Mouse (Mus musculus) CD8-positive naive resting alpha-beta T cell, adult 2 months (primary cell): Measurements from ENCODE around the gene Clic4.

Source experiments
- DNase-seq, 2 experiments: peaks; one replicate each; pipeline ENCODE4 v3.0.0; 2022; ENCODE audit warnings: low read depth in 2 of 2, low spot score in 2 of 2

The Clic4 gene

DNA sequence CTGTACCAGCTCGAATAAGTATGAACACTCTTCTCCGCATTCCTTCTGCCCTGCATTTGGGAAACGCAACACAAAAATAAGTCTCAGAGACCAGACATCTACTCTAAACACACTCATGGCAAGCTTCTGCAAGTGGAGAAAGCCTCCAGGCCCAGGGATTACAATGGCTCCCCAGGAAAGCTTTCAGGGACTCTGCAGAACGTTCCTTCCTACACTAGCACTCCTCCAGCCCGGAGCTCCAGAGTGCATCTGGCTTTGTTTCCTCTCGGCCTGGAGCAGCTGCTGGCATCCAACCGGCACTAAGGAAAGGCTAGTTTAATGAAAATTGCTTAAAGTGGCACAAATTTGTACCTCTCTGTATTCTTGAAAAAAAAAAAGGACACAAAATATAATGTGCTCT lies 14.1 kb downstream of the Clic4 start:
- DNase-seq, result no peak

DNA sequence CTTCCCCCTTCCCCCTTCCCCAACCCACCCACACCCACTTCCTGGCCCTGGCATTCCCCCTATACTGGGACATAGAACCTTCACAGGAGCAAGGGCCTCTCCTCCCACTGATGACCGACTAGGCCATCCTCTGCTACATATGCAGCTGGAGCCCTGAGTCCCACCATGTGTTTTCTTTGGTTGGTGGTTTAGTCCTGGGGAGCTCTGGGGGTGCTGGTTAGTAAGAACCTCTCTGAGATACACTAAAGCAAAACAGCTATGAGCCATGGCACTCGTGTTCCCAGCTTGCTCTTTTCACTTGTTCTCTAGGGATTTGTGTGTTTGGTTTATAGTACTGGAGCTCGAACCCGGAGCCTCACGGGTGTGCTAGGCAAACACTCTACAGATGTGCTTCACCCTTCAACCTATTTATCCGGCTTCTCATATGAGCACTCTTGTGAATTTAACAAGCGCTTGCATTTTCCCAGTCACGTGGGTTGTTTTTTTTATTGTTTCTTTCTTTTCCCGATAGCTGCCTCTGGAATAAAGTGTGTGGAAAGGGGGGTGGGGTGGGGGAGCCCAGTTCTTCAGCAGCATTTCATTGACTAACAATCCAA lies 14.6 kb downstream of the Clic4 start:
- no peak for DNase-seq

DNA sequence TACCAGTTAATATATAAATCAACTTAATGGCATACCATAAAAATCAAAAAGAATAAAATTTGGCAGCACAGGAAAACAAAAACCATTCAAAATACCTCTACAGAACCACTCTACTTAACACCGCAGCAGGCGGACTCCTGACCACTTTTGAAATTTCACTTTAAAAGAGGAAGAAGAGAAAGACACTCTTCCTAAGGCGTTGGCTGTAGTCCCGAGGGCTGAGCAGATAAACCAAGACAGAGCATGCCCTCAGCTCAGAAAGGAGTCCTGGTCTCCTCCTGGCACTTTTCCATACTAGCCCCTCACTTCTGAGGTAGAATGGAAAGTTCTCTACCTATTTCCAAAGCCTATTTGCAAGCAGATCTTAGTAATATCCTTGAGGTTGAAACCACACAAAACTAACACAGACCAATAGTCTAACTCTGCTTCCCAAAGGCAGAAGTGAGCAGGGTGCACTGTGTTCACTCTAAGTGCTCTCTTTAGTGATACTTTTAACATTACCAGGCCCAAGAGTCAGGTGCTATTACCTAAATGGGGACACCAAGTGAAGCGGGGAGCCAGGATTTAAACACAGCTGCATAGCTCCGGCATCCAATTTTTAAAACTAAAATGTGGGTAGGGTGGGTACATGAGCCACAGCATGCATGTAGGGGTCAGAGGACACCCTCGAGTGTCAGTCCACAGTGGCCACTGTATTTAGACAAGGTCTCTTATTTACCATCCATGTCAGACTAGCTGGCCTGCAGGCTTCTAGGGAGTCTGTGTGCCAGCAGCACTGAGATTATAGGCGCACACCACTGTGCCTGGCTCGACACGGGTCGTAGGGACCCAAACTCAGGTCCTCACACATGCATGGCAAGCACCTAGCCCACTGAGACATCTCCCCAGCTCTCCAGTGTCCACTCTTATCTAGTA lies 15.8 kb downstream of the Clic4 start:
- DNase-seq, result no peak

DNA sequence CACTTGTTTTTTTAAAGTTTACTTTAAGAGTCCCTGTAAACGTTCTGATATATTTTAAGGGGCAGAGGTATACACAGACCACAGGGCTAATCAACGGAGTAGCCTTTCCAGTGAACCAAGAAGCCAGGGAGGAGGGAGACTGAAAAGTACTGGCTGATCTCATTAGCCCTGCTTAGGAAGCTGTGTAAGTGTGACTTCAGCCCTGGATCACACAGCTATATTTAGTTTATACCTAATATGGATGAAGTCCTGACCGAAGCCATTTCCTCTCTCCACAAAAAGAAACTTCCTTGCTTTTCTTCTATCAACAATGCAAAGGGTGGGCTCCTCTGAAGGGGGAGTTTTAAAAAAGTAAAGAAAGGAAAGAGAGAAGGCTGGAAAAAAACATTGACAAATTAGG lies 17.8 kb downstream of the Clic4 start:
- DNase-seq, result no peak

DNA sequence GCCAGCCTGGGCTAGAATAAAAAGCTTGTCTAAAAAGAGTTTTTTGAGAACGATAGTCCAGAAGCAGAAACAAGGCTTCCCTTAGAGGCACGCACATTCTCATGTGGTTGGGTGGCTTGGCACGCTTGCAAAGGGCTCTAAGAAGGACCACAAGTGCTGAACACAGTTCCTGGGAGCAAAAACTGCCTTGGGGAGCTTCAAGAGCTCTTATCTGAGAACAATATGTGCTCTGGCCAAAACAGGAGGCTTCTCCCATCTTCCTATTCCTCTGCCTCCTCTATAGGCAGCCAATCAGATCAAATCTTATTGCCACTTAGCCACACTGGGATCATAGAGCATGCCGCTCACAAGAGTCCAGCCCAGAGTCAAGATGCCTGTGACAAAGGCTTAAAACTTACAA lies 18.3 kb downstream of the Clic4 start:
- DNase-seq, result no peak

DNA sequence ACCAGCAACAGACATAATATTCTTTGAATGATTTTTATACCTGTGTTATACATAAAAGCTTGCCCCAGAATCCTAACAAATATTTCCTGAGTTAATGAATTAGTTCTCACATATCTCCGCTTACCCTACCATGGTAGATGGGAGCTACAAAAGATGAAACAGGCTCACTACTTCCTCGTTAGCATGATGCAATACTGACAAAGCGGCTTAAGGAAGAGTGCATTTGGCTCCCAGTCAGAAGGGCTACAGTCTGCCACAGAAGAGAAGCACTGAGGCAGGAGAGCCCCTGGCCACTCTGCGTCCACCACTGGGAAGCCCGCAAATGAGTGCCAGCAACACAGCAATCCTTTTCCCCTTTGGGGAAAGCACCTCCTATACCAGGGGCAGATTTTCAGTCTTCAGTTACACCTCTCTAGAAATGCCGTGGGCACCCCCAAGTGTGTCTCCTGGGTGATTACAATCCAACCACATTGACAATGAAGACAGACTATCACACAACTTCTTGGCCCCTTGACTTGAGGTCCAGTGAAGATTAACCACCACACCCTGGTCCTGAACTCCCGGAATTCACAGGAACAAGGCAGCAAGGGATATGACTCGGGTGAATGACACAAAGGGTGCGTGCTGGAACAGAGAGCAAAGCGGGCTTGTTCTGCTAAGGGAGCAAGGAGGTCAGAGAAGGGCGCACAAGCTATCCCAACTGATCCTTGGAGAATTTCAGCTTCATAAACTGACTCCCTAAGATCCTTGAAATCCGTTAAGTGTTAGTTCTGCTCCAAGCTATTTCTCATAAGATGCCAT lies 19.2 kb downstream of the Clic4 start:
- DNase-seq, result no peak

DNA sequence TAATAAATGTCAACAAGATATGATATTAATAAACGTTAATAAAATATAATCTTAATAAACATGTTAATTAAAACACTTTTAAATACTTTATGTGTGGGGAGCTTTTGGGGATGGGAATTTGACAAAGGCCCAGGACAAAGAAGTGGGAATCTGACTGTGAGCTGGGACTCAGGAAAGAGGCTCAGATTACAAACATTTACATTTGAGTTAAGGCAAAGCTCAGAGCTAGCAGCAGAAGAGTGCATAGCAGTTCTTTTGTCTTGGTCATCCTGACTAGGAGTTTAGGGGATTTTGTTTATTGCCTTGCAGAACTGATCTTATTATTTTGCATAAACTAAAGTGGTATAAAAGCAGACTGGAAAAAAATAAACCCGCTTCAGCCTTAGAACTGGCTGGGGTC lies 20.8 kb downstream of the Clic4 start:
- no peak for DNase-seq

DNA sequence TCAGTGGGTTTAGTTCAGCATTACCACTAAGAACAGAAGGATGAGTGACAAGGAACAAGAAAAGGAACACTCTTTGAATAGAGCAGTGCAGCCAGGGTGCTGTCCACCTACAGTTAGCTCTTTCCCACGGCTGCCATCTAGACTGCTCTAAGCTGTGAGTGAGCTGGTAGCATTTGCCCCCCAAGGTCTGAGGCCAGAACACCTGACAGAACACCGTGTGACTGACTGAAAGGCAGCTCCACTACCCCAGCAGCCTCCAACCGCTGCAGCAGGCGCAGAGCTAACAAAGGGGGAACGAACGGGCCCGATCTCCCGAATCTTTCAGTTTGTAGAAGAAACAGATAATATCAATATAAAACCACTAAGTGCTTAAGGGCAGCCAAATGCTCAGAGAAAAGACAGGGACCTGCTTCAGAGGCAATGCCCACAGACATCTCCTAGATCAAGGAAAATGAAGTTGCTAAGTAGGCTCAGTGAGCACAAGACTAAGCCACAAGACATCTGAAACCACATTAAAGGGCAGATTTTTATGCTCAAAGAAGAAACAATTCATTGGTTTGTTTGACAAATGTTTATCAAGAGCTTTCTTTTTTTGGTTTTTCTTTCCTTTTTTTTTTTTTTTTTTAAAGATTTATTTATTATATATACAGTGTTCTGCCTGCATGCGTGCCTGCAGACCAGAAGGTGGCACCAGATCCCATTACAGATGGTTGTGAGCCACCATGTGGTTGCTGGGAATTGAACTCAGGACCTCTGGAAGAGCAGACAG lies 24.2 kb downstream of the Clic4 start:
- peak; percentile 23 to 46 for DNase-seq

DNA sequence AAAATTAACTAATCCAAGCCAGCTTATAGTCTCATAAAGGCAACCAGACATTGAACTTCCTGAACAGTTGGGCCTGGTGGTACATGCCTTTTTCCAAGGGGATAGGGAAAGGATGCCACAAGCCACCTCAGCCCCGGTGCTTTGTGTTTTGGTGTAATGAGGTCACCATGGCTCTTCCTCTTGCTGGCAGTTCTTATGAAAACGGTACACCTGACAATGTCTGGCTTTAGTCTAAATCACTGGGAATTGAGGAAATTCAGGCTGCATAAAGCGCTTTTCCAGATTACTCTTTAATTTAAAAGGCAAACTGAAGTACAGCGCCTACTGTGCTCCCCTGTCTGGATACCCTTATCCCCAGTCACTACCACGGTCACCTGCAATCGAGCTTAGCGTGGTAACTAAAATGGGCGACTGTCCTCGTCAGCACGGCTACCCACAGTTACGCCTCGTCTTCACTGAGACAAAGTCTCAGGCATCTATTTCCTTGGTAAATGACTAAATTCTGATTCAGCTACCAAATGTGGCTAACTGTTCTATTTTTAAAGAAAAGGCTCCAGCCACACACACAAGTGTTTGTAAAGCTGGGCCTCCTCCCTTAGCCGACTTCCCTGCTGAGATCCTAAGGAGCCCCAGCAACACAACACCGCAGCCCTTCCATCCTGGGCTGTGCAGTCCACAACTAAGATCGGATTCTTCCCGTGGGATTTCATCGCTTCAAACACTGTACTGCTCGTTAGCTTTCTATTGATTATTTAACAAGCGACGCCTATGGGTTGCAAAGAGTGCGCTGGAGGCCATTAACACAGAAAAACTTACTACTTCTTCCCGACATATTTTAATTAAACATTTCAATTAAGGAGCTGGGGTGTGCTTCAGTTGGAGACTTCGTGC lies 25.5 kb downstream of the Clic4 start:
- DNase-seq, result no peak

DNA sequence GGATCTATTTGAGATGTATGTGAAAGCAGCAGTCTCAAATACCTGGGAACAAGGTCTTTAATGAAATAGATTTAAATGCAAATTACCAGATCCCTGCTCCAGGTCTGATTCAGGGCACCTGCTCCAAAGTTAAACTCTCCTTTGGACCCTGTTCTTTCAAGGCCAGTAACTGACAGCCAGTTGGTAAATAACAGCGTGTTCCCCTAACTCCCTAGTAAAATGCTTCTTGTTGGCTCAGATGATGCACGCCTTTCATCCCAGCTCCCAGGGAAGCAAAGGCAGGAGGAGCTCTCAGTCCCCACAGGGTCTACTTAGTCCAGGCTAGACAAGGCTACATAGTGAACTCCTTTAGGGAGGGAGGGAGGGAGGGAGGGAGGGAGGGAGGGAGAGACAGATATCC lies 26.2 kb downstream of the Clic4 start:
- no peak for DNase-seq

DNA sequence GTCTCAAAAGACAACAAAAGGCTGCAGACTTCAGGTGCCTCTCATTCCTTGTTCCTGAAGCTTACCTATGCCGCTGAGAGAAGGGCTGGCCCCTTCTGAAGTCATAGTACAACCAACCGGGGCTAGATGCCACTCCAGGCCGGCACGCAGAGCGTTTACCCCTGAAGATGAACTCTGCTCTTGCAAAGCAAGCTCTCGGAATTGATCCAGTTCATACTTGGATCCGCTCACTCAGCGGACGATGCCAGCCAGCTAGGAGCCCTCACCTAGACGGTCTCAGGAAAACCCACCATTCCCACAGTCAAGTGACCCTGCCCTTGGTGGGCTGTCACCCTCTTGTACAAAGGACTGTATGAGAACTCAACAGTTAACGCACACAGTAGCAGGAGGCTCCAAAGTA lies 26.8 kb downstream of the Clic4 start:
- DNase-seq, result no peak

DNA sequence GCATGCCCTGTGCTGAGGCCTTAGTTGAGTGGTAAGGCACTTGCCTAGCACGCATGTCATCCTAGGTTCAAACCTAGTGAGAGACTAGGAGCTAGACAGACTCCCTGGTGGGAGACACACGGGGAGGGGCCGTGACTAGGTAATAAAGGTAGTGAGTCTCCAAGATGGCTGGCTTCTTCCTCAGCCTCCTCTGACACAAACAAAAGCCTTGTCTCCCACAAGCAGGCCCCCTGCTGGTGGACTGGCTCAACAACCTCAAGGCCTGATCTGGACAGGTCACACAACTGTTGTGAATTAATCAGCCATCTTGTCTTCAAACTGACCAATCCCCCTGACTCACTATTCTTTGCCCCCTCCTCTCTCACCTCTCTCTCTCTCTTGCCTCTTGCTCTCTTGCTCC lies 28.3 kb downstream of the Clic4 start:
- DNase-seq, result peak in 1 of 2 experiments; percentile 27

DNA sequence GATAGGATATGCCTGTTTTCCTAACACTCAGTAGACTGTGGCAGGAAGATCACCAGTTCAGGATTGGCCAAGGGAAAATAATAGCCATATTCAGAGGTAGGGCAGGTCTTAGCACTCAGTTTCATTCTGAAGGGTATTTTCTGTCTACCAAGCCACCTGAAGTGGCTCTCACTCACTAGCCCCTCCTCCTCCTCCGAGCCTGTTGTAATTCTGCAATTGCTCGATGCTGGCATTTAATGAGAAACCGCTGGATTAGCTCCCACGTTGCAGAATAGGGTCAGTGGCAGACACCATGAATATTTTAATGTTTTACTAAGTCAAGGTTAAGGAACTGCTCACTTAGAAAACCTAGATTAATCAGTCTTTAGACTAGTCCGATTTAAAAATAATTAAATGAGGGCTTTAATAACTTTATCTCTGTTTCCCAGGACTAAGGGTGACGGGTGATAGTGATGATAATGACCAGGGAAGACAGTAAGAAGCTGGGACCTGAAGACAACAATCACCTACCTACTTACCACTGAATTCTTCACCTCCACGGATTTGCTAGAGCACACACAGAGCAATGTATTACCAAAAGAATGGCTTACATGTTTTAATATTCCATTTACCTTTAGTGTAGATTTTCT lies 29.6 kb downstream of the Clic4 start:
- DNase-seq, result no peak

DNA sequence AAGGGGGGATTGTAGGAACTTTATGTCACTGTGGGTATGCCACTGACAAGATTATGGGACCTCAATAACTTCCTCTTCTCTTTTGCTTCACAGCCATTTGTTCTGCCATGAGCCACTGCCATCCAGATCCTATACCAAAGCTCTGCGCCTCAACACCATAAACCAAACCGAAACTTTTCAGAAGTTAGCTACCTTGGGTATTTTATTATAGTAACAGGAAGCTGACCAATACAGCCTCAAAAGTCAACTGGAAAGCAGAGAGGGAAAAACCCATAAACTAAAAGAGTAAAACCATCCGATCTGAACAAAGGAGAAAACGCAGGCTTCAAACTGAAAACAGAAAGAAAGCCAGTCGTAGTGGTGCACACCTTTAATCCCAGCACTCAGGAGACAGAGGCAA lies 30.2 kb downstream of the Clic4 start:
- DNase-seq, result no peak

DNA sequence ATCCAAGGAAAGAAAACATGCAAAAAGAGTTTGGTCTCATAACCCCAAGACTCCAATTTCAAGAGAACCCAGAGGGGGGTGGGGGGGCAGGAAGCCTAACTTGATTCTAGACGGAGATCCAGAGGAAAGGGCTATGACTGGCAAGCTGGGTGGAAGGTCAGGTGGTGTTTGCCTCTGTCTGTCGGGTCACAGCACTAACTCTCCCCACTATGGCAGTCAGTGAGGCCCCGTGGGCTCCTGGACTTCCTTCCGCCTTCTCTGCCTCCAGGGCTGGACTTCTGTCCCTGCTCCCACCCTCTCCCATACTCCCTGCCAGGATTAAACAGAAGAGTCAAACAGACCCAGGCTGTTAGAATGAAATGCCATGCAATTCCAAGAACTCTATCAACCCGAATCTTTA lies 30.9 kb downstream of the Clic4 start:
- no peak for DNase-seq

DNA sequence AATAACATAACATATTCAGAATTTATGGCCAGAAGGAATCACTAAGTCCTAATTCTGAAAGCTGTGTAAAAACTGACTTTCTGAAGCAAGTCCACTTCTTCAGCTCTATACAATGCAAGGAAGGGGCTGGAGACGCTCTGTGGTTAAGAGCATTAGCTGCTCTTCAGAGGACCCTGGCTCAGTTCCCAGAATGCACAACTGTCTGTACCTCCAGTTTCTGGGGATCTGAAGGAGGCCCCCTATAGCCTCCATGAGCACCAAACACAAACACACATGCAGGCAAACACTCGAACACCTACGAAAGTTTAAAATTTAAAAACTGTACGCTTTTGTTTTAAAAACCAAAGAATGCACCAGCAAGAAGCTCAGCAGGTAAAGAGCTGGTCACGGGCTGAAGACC lies 31.5 kb downstream of the Clic4 start:
- DNase-seq, result no peak

DNA sequence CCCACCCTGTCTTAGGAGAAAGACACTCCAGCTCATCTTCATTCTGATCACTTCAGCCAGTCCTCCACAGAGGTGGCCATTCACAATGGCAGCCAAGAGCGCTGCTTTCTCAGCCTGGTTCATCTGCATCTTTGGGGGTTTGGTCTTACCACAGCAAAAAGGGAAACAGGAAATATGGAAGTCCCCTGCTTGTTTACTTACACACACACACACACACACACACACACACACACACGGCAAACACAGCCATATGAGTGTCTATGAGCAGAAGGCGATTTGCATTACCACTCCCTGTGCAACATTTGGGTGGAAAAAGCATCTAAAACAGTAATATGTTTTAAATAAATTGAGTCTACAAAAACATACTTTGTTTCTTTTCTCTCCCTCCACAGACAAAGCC lies 32.3 kb downstream of the Clic4 start:
- DNase-seq, result peak in 1 of 2 experiments; percentile 4

DNA sequence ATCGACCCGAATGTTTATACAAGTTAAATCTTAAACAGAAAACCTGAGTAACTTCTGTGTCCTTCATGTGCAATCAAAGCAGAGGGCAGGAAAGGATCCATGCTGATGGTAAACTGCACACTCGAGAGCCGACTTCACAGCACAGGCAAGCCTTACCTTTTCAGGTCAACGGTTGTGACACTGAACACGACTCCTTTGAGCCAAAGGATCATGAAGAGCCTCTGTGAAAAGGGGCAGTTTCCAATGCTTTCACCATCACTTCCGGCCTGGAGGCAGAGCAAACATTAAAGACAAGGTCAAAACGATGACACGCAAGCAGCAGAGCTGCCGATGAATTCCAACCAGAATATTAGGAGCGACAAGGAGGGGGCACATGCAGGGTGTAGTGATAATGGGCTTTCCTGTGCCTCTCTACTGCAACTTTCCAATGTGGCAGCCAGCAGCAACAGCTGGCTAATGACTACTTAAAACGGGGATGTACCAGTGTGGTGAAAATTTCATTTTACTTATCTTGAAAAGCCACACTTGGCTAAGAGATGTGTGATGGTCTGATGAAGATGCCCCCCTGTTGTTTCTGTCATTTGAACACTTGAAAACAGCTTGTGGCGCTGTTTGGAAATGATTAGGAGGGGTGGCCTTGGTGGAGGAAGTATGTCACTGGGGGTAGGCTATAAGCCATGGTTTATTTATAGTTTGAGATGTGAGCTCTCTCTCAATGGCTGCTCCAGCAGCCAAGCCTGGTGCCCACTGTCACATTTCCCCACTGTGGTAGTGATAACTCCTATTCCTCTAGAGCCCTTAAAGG lies 33.7 kb downstream of the Clic4 start:
- no peak for DNase-seq

DNA sequence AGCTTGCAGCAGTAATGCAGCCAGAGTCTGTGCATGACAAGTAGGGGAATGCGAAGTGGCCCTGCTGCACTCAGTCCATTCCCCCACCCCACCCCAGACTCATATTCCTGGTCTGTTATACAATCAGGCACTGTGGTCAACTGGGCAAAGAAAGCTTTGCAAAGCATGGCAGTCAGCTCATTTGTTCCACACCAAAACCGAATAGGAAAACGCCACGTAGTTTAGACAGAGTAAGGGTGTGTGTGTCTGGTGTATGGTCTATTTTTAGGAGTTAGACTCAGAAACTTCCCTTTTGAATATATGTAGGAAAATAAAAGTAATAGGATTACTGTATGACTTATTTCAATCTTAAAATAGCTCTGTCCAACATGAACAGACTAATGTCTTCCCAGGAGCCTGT lies 36.0 kb downstream of the Clic4 start:
- DNase-seq, result no peak
